Mouse (Mus musculus) c-Kit-positive CD71-positive TER-119-negative erythroid progenitor cells, embryonic 14.5 days (primary cell): Measurements from ENCODE around the gene Nxpe3.
"Not testable (repeated sequence)": the region's sequence is repeated elsewhere in the genome, so short reads cannot be mapped to it uniquely, and the experiment has no call there.

ENCODE experiments used
- DNase-seq: peaks from one replicate; pipeline ENCODE4 v3.0.0-alpha.2; 2013; ENCODE audit warnings: low read depth

Gene Nxpe3

DNA sequence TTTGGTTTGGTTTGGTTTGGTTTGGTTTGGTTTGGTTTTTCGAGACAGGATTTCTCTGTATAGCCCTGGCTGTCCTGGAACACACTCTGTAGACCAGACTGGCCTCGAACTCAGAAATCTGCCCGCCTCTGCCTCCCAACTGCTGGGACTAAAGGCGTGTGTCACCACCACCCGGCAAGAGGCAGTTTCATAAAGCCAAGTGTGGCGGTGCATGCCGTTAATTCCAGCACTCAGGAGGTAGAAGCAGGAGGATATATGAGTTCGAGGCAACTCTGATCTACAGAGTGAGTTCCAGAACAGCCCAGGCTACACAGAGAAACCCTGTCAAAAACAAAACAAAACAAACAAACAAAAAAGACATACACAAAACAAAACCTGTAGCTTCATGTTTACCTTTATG, 57.4 kb downstream of the Nxpe3 start:
- DNase-seq, result not testable (repeated sequence)

DNA sequence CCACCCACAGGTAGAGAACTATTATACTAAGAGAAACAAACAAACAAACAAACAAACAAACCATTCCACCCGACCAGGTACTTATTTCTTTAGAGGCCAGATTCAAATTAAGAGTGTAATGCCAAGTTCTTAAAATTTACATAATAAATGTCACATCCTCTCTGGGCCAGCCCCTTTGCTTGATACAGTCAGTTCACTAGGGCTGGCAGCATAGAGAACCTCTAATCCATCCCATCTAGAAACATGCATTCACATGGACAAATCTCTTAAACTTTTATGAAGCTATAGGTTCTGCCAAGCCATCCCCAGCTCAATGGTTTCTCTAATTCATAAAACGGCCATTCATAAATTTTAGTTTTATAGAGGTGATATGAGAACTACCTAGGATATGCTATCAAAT, 57.9 kb downstream of the Nxpe3 start:
- no peak for DNase-seq

DNA sequence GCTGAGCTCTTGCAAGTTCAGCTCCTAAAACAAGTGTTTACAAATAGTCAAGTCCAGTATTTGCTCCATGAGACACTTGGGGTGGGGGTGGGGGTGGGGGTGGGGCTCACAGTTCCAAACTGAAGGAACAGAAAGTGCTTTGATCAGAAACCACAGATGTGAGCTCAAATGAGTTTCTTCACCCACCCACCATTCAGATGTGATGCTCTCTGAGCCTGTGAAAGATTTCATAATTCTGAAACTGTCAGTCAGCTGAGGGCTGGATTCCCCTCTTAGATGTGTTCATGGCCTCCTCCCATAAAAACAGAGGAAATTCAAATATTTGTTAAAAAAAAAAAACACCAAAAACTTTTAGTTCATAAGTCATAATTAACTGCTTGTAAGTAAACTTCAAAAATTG, 59.3 kb downstream of the Nxpe3 start:
- no peak for DNase-seq

DNA sequence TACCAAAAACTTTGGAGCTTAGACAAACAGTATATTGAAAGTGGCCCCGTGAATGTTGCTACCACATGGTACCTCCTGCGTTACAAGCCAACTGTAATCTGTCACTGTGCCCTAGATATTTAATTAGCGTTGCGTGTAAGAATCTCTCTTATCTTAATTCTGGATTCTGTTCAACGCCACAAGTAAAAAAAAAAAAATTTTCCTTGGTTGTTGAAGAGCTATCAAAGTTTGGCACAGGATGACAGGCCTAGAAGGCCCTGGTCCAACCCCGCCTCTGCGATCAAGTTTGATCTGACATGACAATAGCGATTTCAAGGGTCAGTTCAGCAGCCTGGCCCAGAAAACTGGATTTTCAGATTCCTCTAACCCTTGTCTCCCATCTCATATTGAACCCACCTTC, 62.5 kb downstream of the Nxpe3 start:
- DNase-seq, result no peak

DNA sequence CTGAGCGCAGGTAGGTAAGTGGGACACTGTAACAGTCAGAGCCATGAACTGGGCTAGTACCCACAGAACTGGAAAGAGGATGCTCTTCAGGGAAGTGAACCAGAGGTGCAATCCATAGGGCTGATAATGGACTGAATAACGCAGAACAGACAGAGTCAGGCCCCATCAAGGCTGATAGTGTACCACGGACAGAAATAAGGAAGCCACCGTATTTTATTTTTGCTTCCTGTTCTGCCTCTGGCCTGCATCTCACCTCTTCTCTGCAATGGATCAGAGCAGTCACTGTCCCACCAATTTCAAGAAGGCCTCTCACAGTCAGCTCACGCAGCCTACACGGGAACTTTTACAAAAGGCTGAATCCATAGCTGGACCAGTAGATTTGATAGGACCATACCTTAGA, 63.0 kb downstream of the Nxpe3 start:
- DNase-seq, result no peak

DNA sequence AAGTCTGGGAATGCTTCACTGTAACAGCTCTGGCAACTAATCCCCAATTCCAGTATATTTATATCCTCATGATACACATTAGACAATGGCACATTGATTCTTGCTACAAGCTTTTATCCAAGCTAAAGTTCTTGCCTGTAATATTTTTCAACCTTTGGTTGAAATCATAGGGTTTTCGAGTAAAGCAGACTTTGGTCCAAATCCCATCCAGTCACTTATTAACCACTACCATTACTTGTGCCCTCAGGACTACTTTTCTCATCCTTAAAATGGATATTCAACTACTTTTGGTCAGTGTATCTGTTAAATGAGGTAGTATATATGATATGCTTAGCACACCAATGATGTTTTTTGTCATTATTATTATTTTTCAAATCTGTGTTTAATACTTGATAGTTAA, 63.6 kb downstream of the Nxpe3 start:
- no peak for DNase-seq

DNA sequence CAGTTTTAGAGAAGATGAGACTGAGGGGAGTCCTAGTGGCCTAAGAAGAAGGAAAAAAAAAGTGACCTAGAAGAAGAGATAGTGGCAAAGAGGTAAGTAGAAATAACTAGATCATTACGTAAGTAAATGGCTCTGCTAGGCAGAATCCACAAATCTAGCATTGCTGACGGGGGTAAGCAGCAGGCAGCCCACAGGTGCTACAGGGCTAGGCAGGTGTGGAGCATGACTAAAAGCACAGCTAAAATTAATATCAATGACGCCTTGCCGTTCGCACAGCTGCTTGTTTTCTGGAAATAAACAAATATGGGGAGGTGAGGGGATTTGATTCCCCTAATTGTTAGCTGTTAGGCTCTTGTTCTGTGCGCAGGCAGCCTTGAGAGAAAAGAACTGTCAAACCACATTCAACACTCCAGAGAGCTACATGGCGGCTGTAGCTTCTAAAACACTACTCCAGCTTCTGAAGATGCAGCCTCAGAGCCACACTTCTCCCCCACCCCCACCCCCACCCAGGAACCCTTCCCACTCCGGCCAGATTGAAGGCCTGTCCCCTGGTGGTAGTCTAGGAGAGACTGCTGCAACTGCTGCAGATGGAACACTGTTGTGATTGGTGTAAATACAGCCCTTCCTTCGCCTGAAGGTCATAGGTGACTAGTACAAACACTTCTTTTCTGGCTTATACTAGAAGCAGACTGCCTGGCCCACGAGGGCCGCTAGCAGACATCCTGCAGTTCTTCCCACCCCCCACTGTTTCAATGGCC, 71.5 kb downstream of the Nxpe3 start:
- no peak for DNase-seq

DNA sequence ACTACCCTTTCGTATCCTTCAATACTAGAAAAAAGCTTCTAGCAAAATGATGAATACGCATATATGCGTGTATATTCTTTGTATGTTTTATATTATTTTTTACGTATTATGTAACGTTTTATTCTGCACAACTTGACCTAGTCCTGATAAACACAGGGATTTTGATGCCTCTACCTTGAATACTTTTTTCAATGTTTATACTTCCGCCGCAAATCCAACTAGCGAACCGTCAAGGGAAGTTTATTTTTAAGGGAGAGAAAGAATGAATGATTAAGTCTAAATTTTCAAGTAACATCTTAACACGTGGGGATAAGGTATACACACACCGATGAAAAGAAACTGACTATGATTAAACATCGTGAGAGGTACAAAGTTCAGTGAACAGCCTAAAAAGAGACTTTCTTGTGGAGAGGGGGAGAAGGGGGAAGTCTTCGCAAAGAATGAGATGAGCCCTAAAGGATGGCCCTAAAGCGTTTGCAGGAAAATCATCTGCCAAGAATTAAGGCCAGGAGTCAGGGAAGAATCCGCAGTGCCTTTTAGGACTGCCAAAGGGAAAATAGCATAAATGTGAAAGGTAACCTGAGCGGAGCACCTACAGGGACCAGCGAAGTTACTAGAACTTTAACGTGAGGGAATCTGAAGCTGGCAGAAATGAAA, 72.2 kb downstream of the Nxpe3 start:
- no peak for DNase-seq

DNA sequence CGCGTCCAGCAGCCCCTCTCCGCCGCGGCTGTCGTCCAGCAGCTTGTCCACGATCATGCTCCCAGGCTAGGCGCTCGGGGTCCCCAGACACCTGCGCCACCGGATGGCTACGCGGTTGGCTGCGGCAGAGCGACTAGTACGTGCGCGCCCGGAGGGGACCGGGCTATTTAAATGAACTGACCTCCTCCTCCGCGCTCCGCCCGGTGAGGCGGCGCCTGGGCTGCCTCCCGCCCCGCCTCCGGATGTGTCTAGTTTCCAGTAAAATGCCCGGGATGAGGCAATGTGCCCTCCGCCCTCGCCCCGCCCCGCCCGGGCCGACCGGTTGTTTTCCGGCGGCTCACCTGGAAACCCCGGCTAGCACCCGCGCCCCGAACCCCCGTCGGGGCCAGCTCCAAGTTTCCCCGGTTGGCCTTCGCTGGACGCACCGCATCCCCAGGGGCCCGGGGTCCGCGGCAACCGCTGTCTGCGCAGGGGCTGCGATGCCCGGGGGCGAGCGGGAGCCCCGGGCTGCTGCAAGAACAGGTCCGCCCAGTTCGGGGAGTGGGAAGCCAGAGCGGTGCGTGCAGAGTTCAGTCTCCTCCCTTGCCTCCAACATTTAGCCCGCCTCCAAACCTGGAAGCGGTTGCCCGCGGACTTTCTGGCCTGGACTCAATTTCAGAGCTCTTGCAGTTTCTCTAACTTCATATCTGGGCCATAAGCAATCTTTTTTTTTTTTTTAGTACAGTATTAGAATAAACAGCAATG, 72.9 kb downstream of the Nxpe3 start:
- DNase-seq, result peak; percentile 82

DNA sequence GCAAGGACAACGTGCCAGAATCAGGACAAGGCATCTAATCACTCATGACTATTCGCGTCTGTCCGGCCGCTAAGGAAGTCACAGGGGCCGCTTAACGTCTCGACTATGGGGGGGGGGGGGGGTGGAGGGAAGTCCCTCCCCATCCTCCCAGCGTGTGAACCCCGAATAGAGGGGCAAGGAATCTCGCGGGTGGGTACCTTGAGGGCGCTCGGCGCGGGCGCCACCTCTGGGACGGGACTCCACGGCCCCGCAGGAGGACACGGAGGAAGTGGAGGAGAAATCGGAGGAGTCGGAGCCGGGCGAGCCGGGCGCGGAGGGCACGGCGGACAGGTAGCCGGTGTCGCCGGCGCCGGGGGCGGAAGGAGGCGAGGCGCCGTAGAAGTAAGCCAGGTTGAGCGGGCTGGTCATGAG, 73.5 kb downstream of the Nxpe3 start:
- no peak for DNase-seq

DNA sequence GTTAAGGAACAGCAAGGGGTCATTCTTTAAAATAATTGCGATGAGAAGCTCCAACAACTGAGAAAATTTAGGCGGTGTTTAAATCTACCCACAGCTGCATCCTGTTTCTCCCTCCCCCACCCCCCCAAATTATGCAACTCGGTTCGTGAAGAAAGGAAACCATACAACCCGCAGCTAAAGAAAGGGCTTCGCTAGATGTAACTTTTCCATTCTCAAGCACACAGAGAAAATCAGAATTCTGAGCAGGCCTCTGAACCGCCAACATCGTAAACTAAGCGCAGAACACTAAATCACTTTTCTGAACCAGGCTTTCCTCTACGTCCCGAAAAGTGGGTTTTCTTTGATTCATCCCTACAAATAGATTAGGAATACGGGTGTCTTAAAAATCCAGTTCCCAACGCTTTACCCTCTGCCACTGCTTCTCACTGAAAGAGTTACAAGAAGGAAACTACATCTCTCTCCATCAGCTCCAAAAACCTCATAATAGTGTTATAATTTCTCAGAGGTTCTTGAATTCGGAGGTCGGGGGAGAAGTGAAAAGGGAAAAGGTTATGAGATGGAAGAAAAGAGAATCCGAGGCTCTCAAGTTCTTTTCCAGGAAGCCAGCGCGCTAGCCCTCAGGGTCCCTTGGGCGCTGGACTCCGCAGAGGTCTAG, 74.0 kb downstream of the Nxpe3 start:
- no peak for DNase-seq

DNA sequence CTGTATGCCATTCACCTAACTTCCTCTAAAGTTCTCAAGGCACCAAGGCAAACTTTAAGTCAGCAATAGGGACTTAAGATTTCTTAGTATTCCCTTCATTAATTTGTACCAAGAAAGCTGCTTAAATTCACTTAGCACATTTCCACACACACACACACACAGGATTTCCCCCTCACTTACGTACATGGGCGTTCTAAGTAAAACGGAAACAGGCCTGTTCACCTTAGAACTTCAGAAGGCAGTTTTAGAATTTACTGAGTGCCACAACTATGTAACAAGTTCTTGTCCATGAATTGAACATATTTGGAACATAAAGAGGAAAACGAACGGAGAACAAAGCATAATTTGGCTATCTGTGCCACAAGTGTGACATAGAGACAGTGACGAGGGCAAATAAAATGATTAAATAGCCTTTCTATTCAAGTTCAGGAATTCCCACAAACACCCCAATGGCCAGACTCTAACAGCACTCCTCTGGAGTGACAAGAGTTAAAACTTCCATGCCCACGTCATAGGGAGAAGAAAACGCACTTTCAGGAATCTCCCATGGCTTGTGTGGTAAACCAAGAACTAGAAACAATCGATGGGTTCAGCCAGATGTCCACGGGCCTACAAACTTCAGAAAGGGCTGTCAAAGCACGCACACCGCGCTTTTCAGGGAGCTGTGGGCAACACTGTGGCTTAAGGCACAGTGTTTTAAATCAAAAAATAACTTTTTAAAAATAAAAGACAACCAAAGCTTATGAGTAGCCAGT, 74.7 kb downstream of the Nxpe3 start:
- DNase-seq, result no peak

DNA sequence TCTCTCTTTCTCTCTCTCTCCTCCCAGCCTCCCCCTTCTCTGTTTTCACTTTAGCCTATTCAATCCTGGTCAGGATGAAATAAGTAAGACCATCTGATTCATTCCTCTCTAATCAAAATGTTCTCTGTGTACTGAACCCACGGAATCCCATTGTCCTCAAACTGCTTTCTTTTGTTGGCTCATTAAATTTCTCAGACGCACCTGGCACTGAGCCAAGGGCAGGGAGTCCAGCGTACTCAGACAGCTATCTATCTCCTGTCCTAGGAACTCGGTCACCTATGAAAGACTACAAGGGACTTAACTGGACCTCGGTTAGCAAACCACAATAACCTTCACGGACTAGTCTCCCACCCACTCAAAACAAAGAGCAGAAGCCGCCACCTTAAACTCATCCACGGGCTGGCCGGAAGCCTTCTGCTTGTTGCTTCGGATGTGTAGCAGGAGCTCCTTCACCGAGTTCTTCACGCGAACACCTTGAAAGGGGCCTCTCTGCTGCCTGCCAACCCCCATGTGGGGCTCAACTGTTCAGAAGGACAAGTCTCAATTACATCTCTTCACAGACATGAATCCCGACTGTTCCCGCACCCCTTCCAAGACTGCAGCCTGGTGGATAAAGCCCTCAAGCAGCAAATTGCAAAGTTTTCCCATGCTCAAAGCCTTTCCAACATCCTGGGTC, 75.8 kb downstream of the Nxpe3 start:
- no peak for DNase-seq

DNA sequence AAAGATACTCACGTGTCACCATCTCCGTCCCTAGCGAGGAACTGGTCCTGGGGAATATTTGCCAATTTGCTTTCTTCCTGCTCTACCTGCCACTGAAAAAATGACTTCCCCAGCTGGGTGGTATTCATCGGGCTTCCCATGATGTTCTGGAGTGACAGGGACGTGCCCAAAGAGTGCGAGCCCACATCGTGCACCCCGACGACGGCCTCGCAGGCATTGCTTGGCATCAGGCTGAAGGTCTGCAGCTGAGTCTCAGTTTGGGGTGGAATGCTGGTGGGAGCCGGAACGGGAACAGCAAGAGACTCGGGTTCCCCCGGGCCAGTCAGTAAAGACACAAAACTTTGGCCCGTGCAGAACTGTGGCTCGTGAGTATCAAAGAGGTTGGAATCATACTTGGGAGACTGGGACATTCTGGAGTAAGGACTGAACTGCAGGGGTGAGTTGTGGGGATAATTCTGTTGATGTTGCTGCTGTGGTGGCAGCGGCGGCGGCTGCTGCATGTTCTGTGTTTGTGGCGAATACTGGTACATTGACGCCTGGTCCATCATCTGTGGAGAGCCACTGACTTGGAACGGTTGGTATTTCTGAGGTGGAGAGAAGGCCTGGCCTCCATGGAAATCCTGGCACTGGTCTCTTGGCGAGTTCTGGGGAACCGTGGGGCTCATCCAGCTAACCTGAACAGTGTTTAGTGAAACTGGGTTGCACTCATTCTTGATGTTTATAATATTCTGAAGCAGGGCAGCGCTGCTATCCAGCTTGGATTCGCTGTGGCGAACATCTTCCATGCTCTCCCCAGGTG, 77.2 kb downstream of the Nxpe3 start:
- no peak for DNase-seq

DNA sequence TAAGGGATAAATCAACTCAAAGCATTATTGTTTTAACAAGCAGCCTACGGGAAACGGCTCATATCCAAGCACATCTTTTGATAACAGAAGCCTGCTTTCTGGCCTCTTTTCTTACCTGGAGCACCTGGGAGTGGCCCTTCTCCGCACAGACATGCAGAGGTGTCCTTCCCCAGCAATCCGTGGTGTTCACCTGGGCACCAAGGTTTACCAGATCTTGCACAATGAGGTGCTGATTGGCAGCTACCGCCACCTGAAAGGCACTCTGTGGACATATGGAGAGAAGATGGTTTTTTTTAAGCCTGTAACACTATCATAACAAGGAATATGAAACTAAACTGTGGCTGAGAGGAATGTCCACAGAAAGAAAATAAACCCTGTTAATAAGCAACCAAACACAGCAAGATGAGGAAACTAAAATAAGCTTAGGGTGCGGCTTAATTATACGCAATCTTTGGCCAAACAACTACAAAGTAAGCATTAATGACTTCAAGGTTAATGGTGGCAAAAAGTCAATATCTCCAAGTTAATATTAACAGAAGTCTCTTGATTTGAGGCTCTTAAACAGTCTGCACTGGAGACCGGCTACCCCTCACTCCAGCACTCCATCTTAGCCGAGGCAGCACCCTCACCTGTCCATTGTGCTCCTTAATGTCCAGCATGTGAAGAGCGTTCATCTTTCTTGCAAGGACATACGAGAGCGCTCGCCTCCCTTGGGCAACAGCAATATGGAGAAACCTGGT, 78.7 kb downstream of the Nxpe3 start:
- DNase-seq, result no peak

DNA sequence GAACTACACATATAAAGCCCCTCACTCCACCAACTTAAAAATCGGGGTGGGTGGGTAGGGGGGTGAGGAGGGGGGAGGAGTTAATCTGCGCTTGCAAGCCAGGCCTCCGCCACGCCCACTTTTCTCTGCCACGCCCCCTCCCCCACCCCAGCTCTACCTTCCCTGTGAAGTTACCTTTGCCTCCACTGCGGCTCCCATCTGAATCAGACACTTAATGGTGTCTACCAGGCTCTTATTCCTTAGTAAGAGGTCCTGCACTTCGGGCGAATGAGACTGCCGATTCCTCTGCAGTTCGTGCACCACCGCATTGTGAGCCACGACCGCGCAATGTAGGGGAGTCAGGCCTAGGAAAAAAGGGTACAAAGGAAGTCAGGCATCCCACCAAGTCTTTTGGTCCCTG, 79.6 kb downstream of the Nxpe3 start:
- DNase-seq, result no peak

DNA sequence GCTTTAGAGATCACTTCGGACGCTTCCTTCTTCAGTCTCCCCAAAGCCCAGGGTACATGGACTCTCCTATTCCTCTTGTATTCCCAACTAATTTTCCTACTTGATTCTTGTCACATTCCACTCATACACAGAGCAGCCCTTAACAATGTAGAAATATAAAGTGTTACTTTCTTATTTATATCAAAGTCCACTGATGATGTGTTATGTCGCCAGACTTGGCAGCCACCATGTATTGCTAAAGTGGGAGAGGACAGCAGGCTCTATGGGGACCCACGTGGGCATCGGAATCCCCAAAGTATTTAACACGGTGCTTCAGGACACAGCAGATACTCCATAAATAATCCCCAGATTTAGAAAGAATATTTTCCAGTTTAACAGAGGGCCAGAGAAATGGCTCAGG, 80.4 kb downstream of the Nxpe3 start:
- no peak for DNase-seq

DNA sequence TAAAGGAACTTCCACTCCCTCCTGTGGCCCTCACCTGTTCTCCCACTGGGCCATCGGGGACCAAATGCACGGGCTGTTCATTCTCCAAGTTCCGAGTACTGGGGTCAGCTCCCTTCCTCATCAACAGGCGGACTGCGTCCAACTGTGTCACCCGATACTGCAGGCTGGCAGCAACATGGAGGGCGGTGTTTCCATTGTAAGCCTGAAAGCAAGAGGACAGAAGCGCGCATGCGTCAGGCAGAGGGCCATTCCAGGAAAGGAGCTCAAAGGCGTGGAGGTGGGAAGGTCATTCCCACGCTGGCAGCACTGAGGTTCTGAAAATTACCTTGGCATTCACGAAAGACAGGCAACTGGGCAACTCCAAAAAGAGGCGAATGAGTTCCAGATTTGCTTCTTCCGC, 81.2 kb downstream of the Nxpe3 start:
- no peak for DNase-seq

DNA sequence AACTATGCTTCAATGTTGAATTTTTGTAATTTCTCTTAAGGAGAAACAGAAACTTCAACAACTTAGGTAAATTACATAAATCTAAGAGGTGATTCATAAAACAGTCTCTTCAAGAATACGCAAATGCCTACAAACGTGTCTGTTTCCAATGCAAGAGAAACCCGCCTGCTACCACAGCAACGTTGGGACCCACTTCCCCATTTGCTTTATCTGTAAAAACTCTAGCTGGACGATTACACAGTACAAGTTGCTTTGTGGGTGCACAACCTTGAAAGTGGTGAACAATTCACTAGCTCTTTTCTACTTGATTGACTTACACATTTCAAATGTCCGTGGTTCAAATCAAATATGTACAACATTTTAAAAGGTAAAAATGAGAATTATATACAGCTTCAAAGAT, 83.3 kb downstream of the Nxpe3 start:
- no peak for DNase-seq
